Mouse (Mus musculus): ENCODE results near the gene Zfhx3.

The Zfhx3 gene

DNA sequence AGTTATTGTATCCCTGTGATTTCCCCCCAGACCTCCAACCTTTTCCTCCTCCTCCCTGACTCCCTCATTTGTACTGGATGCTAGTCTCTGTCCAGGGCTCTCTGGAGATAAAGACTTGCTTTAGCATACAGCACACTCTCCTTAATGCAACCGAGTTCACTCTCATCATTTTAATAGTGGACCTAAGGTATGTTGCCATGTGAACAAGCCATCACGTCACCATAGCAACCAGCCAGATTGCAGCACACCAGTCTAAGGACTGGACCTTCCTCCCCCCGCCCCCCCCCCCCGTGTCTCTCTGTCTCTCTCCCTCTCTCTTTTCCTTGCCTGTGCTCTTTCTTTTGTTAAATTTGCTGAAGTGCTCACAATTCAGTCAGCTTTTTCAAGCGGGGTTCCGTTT is 524.2 kb downstream of the Zfhx3 start:
- CTCF ChIA-PET: no interaction called here
- POLR2A ChIA-PET: interaction anchor here in 1 of 4 experiments (0.6 kb wide), 1 partner anchor 1007 kb away, joined by 10 read pairs; no protein-coding TSS in a partner anchor

DNA sequence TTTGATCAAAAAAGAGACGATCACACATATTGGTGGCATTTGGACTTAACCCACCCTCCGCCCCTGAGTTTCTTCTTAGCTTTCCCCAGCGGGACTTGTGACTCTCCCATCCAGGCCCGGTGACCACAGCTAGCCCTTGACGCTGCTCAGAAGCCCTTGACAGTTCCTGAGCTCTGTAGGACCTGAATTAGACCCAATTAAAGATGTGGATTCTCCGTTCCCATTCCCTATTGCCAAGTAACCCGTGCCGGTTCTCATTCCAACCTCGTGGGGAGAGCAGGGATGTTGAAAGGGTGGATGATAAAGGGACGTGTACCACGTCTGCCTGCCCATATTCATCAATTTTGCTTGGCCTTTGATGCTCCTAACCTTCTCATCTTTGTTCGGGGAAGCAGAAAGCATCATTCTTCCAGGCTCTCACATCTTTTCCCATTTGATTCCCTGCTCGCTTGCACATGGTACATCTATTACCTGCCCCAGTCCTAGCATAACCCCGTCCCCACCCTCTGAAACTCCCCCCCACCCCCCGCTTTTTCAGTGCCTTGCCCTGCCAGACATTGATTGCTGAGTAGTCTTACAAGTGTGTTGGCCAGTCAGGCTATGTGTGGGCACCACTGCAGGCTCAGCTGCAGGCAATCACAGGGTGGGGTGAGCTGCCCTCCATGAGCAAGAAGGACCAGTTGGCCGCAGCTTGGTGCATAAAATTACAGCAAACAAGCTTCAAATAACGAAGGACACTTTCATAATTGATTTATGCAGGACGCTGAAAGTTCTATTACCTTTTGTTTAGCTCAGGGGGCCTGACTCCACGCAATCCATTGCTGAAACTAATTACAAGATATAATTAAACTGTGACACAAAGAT is 525.0 kb downstream of the Zfhx3 start:
- POLR2A ChIA-PET: interaction anchor here in 1 of 4 experiments (0.6 kb wide), 1 partner anchor 1007 kb away, joined by 10 read pairs; no protein-coding TSS in a partner anchor

DNA sequence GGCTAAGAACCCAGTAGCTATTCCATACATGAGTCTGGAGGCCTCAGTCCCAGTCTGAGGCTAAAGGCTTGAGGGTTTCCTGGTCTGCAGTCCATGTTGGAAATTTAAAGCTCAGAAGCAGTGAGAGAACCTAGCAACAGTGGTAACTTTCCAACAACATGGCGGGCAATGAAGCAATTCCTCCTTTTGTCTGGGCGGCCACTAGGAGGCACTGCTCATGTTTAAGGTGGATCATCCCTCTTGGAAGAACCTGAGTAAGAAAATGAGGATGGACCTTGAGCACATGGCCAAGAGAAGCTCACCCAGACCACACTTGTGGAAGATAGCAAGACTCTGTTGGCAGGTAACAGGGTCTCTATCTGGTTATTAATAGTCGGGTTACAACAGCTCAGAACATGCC is 527.8 kb downstream of the Zfhx3 start:
- ChIA-PET POLR2A (interaction anchor here in 1 of 4 experiments (0.6 kb wide), 1 partner anchor 20 kb away, joined by 3 read pairs; no protein-coding TSS in a partner anchor), CTCF (interaction anchor here in 3 of 4 experiments (0.6 to 0.8 kb wide), 5 partner anchors 16 to 398 kb away, joined by 3 to 8 read pairs (median 4); no protein-coding TSS in a partner anchor)

More for the DNA sequence above, 525.0 kb downstream of the Zfhx3 start:
- CTCF ChIA-PET: interaction anchor here in 1 of 4 experiments (0.6 kb wide), 1 partner anchor 17 kb away, joined by 10 read pairs; no protein-coding TSS in a partner anchor

DNA sequence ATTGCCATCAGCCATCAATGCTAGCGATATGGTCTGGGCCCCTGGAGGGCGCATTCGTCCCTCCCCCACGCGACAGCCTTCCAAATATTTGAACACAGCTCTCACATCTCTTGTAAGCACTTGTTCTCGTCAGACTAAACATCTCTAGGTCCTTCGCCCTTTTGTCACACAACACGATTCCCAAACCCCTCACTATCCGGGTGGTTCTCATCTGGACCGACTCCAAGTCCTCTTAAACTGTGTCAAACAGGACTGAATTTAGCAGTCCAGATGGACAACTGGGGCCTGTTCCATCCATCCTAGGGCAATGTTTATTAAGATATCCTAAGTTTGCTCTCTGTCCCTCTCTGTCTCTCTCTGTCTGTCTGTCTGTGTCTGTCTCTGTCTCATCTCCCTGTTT is 532.1 kb downstream of the Zfhx3 start:
- CTCF ChIA-PET: no interaction called here
- POLR2A ChIA-PET: no interaction called here

DNA sequence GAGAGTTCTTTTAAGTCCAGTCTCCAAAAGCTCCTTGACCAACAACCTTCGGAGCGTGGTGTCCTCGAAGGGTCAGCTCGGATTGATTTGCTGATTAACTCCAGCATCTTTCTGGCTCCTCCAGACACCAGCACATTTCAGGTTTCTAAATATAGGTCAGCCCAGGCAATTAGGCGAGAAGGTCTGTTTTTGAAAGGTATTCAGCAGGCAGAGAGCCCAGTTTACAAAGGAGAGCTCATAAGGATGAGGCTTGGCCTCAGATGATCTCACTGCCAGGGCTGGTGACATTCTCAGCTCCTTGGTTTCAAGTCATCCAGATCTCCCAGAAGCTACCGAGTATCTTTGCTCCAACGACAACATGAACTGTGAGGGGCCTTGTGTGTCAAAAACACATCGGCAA is 535.7 kb downstream of the Zfhx3 start:
- ChIA-PET CTCF (no interaction called here), POLR2A (interaction anchor here in 2 of 4 experiments (0.6 to 0.7 kb wide), 4 partner anchors 52 to 1413 kb away, joined by 3 to 5 read pairs (median 4); partner anchors contain the start of gene Tmed6 (in 1 of the 2))

DNA sequence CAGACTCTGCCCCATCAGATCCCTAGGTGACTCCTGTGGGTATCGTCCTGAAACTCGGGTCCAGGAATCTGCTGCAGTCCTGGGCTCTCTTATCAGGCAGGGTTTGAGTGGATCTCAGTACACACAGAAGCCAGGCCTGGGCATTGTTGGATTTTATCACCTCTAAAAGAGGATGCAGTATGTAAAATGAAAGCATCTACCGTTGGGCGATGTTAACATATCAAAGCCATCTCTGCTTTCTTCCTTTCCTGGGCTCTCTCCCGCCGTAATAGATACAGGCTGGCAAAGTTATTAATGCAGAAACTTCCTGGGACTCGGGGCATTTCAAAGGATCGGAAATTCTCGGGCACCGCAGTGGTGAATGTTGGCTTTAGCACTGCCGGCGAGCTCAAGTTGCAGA is 537.7 kb downstream of the Zfhx3 start:
- POLR2A ChIA-PET: no interaction called here
- CTCF ChIA-PET: interaction anchor here in 1 of 4 experiments (0.6 kb wide), 1 partner anchor 192 kb away, joined by 7 read pairs; no protein-coding TSS in a partner anchor

DNA sequence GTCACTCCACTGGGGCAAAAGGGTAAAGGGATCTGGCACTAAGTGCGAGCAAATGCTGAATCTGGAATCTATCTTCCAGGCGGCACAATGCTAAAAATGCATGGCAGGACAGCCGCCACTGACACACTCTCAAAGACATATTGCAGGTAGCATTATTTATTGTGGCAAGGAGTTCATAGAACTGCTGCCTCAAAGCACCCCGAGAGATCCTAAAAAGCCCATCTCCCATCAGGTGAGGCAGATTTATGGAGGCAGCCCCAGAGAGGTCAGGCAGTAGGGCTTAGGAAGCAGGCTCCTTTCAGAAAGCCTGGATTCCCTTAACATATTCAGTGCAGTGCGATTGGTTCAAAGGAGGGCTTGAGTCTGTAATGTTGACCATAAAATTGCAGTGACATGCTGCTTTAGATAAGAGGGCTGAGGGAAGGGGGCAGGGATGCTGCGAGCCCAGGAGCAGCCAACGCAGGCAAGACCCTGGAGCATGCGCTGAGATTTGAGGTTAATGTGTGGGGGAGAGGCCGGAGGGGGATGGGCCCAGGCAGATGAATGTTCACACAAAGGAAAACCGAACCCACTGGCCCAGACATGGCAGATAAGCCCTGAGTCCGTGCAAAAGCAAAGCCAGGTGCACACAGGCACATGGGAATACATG is 538.8 kb downstream of the Zfhx3 start:
- ChIA-PET CTCF (no interaction called here), POLR2A (no interaction called here)

DNA sequence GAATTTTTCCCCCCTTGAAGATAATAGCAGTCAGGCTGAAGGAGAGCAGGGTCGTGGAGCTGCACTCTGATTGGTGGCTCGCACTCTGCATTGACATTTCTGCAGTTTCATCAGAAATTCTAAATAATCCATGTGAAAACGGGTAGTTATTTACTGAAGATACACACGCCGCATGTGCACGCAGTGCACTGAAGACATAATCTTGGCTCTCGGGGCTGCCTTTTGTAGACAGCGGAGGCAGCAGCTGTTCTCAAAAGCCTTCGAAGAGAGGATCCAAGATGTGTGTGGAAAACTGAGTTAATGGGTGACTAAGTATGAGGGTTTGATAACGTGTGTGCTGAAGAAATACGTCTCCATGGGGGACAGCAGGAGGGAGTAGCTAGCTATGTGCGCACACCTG is 553.7 kb downstream of the Zfhx3 start:
- ChIA-PET POLR2A (no interaction called here), CTCF (no interaction called here)

DNA sequence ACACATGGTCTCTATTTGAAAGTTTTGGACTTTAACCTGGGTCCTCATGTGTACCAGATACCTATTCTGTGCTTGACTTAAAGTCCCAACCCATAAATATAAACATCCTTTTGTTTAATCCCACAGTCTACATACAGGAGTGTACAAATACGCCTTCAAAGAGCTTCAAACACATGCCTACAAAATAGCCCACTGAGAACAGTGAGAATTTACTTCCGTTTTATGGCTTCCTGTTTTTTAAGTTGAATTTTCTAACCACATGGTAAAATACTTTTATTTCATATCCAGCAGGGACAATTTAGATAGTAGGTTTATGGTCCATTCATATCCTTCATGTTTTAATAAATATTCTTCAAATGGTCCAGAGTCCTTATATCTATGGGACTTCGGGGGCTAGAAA is 564.3 kb downstream of the Zfhx3 start:
- ChIA-PET POLR2A (interaction anchor here in 1 of 4 experiments (0.6 kb wide), 1 partner anchor 284 kb away, joined by 3 read pairs; no protein-coding TSS in a partner anchor), CTCF (no interaction called here)

DNA sequence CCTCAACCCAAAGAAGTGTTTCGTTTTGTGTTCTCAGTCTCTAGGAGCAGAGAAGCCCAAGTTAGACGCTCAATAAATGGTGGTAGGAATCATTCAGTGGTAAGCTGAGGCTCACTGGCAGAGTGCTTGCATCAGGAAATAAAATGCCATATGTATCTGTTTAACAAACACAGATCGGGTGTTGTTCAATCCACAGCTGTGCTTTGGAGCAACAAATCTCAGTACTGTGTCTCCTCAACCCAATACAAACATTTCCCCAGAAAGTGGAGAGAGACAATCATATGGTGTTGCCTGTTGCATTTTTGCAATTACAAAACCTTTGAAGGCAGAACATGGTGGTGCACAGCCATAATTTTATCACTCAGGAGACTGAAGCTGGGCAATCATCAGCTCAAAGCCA is 565.3 kb downstream of the Zfhx3 start:
- CTCF ChIA-PET: no interaction called here
- POLR2A ChIA-PET: interaction anchor here in 1 of 4 experiments (0.5 kb wide), 1 partner anchor 1272 kb away, joined by 3 read pairs; no protein-coding TSS in a partner anchor

DNA sequence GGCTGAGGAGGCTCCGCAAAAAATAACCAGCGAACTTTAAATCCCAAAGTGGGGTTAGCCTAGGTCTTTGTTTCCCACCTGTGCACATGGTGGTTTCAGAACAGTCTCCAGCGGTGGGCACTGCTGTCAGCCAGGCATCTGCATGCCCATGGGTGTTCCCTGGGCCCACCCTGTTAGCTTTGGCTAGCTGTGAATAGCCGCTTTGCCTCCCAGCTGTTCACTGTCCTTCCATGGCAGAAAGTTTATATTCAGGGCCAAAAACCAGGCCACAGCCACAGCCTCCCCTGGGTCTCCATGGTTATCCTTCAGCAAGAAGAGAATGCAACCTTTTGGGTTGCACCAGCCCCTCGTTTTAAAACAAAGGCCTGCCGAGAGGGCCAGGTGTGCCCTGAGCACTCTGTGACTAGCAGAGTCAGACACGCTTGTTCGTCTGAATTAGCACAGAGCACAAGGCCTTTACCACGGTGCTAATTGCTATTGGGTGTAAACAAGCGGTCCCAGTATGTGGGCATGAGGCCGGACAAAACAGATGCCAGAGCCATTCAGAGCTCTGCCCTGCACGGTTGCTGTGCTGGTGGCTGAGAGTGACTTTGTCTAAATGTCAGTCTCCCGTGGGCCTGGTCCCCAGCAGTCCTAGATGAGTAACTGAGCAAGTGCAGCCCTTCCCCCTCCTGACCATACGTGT is 568.3 kb downstream of the Zfhx3 start:
- POLR2A ChIA-PET: interaction anchor here in 1 of 4 experiments (1.2 kb wide), 1 partner anchor 42 kb away, joined by 3 read pairs; no protein-coding TSS in a partner anchor
- CTCF ChIA-PET: interaction anchor here in 1 of 4 experiments (0.6 kb wide), 1 partner anchor 222 kb away, joined by 4 read pairs; no protein-coding TSS in a partner anchor

DNA sequence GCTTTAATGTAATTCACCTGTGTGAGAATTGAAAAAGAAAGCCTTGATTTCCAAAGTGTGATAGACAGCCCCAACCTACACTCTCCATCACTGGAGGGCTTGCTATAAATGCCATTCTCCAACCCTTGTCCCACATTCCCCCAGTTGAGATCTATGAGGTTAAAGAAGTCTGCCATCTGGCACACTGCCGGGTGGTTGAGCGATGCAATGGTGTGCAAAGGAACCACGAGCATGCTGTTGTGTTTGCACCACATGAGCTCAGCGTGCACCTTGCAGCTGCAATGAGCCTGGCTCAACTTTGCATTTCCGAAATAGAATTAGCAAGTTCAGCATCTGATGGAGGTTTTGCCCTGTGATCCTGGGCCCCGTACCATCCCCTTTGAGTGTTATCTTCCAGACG is 575.7 kb downstream of the Zfhx3 start:
- POLR2A ChIA-PET: no interaction called here
- CTCF ChIA-PET: no interaction called here

DNA sequence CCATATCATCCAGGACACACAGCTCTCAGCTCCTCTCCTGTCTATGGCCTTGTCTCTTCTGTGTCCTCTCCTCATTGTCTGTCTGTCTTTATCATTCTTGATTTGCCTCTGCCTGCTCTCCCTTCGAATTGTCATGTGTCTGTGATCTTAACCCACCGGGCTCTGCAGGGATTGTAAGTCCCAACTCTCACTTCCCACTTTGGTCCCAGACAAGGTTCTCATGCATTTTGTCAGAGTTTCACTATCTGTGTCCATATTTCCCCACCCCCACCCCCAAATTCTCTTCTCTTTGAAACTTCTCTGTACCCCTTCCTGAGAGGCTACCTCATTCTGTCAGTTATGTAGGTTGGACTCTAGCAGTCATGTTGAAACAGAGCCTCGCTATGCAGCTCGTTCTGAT is 579.6 kb downstream of the Zfhx3 start:
- ChIA-PET POLR2A (interaction anchor here in 2 of 4 experiments (0.6 to 1.1 kb wide), 2 partner anchors 74 to 150 kb away, joined by 4 to 5 read pairs; no protein-coding TSS in a partner anchor), CTCF (no interaction called here)

DNA sequence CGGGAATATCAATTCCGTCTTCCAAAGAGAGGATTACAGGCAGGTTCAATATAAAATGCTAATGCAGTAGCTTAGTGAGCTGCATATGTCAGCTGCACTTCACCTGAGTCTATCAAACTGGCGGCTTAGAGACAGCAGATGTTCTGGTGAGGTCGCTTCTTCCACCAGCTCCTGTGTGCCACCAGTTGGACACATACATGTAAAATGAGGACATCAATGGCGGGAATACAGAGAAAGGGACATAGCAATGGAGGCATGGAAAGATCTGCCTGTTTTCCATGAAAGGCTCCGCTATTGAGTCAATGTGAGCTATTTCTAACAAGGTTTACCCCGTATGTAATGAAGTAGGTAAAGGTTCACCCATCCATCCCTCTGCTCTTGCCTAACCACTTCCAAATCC is 587.0 kb downstream of the Zfhx3 start:
- CTCF ChIA-PET: interaction anchor here in 3 of 4 experiments (0.5 to 0.6 kb wide), 4 partner anchors 45 to 881 kb away, joined by 3 to 5 read pairs (median 4); no protein-coding TSS in a partner anchor
- POLR2A ChIA-PET: interaction anchor here in 1 of 4 experiments (0.6 to 1.0 kb wide), 2 partner anchors 17 to 52 kb away, joined by 3 read pairs; no protein-coding TSS in a partner anchor

DNA sequence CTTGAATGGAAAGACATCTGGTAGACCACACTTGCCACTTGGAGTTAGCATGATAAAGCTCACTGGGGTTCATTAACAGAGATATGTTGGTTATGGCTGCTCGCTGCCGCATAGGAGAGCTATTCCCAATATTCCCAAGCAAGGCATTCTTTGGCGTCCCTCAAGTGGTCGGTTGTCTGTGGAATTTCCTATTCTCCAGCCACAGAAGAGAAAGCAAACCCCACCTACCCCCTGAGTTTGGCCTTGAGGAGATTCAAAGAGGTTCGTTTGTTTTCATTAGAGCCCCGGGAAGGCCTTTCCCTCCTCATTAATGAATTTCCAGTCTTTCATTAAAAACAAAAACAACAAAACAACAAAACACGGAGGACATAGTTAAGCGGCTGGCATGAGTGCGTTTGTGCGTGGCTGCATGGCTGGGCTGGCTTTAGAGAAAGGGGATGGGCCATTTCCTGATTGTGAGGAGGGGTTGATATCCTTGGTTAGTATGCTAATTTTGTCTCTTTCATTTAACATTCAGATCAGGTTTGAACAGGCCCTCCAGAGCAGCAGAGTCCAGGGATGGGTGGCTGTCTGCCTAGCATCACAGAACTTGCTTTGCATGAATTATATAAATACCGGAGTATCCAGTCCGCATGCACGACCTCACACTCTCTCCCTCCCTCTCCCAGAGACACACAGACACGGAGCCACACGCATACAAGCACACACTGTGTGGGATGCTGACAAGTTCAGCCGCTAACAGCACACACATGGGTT is 592.9 kb downstream of the Zfhx3 start:
- ChIA-PET POLR2A (no interaction called here), CTCF (interaction anchor here in 1 of 4 experiments (0.6 kb wide), 1 partner anchor 434 kb away, joined by 3 read pairs; no protein-coding TSS in a partner anchor)

DNA sequence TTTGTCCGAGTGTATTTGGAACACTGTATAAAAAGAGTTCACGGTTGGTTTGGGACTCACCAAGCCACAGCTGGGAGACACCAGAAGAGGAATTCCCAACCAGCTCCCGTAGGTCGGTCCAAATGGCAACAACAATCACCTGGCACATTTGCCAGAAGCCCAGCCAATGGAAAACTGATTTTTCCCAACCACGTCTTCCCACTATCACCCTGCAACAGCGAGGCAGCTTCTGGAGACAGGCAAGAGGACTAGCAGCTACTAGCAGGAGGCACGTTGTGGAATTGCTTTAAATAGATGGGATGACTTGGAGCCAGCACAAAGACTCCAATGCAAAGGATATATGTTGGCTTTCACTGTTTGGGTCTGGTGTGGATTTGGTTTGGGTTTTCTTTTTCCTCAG is 593.7 kb downstream of the Zfhx3 start:
- ChIA-PET POLR2A (interaction anchor here in 1 of 4 experiments (0.7 kb wide), 1 partner anchor 58 kb away, joined by 5 read pairs; no protein-coding TSS in a partner anchor), CTCF (no interaction called here)

DNA sequence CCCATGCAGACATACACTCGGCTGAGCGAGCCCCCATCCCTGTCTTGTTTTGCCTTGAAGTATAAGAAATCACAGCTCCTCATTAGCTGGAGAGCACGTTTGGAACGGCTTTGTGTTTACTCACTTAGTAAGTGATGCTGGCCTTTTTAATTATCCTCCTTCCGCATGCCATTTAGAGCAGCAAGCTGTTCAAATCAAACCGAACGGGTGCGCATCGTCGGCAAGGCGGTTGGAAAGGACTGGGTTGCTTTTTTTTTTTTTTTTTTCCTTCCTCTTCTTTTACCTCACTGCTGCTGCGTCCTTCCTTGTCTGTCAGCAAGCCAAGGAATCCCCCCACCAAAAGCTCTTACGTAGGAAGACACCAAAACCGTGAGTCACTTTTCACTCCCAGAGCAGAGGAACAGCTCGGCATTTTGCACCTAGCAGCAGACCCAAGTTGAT is 594.5 kb downstream of the Zfhx3 start:
- CTCF ChIA-PET: interaction anchor here (0.6 to 0.7 kb wide), 4 partner anchors 72 to 779 kb away, joined by 3 to 8 read pairs (median 6); no protein-coding TSS in a partner anchor
- POLR2A ChIA-PET: interaction anchor here in 2 of 4 experiments (0.6 to 0.7 kb wide), 4 partner anchors 58 to 1058 kb away, joined by 3 to 5 read pairs (median 4); no protein-coding TSS in a partner anchor
